Mouse (Mus musculus): Measurements from ENCODE around the gene Pank1.

GRCm38 (mm10) chr19:34883526-34884224, 4.4 kb upstream of the Pank1 start:
- TF ChIP-seq CHD2 (IDR thresholded peaks at IDR 0.05; ENCODE audit: low read depth, low read length), result no peak
- TF ChIP-seq ZC3H11A (IDR thresholded peaks at IDR 0.05; ENCODE audit: borderline replicate concordance, low read depth, low read length), result no peak
- no peak for TF ChIP-seq ZNF384 (IDR thresholded peaks at IDR 0.05; ENCODE audit: low read depth, low read length)
- no peak for TF ChIP-seq HCFC1 (IDR thresholded peaks at IDR 0.05; ENCODE audit: borderline replicate concordance, insufficient read depth, low read length)
- TF ChIP-seq MAFK (IDR thresholded peaks at IDR 0.05; ENCODE audit: insufficient read depth, low read depth, low read length), result no peak
